In the genomic region with DNA sequence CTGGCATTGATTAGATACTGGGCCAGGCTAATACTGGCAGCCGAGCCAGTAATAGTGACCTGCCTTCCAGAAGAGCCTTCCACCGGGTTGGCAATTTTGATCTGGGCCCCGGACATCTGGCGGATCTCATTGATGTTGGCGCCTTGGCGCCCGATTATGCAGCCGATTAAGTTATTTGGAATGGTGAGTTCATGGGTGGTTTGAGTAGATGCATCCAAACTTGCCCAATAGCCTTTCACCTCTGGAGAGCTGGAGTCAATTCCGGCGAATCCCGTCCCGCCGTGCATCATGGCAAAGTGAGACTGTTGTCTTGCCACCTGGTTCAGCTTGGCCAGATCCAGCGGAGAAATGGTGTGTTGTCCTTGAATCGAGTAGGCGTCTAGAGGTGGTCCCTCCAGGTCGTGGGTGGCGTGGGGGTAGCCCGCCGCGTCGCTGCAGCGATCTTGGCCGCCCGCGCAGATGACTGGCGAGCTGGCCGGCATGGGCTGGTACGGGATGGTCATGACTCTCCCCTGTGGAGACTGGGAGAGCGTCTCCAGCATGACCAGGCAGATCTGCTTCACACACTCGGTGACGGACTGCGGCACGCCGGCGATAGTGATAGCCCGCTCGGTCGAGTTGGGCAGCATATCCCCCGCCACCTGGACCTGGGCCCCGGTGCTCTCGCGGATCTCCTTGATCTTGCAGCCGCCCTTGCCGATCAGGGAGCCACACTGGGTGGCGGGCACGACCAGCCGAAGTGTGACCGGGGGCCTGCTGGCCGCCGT, we compare ENCODE assay signal across 8 mouse cellular contexts. TPM values are rescaled to one million over a fixed set of nuclear protein-coding genes. Genes with fewer than 3 reads are reported as not detected.
DNase-seq lines count a peak whose midpoint lies in the region; ATAC-seq and TF ChIP-seq lines count a peak whose summit lies in the region.

No protein-coding gene starts in this region.

- peak; percentile 94 for DNase-seq in heart, adult 11 months
- DNase-seq in heart, postnatal 25 days (ENCODE audit: low spot score): no peak
- peak; percentile 65 for DNase-seq in embryonic facial prominence, embryonic 10.5 days (ENCODE audit: low spot score)
- DNase-seq in liver, embryonic 13.5 days: peak; percentile 70

- H3K4me3 ChIP-seq in embryonic facial prominence, embryonic 10.5 days: peak overlapping the region; percentile 98
- peak overlapping the region; percentile 87 for H3K4me3 ChIP-seq in kidney, embryonic 15.5 days (replicated peaks)
- H3K4me3 ChIP-seq in liver, embryonic 13.5 days (replicated peaks): peak overlapping the region; percentile 95
- H3K4me3 ChIP-seq in myocyte: peak overlapping the region; percentile 100
- peak overlapping the region; percentile 99 for H3K4me3 ChIP-seq in stomach, embryonic 16.5 days (replicated peaks; ENCODE audit: low read length)

- under 1% methylated on average over 51 of the region's 51 CpGs for WGBS in embryonic facial prominence, embryonic 10.5 days
- WGBS in kidney, embryonic 15.5 days: under 1% methylated on average over 51 of the region's 51 CpGs
- WGBS in liver, embryonic 13.5 days (ENCODE audit: insufficient replicate concordance): under 1% methylated on average over 51 of the region's 51 CpGs
- under 1% methylated on average over 51 of the region's 51 CpGs for WGBS in stomach, embryonic 16.5 days

- peaks cover 47% of the 10 kb centered on the region for H3K79me2 ChIP-seq in myocyte (ENCODE audit: control insufficient read depth, insufficient read depth)

- H3K27ac ChIP-seq in embryonic facial prominence, embryonic 10.5 days (replicated peaks): peak overlapping the region; percentile 100
- H3K27ac ChIP-seq in kidney, embryonic 15.5 days: peak overlapping the region; percentile 99
- peak overlapping the region; percentile 98 for H3K27ac ChIP-seq in liver, embryonic 13.5 days
- peak overlapping the region; percentile 100 for H3K27ac ChIP-seq in stomach, embryonic 16.5 days (ENCODE audit: low read length)

- peak overlapping the region; percentile 93 for H3ac ChIP-seq in myocyte (ENCODE audit: control insufficient read depth, insufficient read length)

- peaks cover 47% of the 10 kb centered on the region for H3K36me3 ChIP-seq in embryonic facial prominence, embryonic 10.5 days (replicated peaks)
- peaks cover 26% of the 10 kb centered on the region for H3K36me3 ChIP-seq in kidney, embryonic 15.5 days
- H3K36me3 ChIP-seq in liver, embryonic 13.5 days: peaks cover 34% of the 10 kb centered on the region
- H3K36me3 ChIP-seq in myocyte (ENCODE audit: control insufficient read depth, insufficient read depth): peaks cover 18% of the 10 kb centered on the region
- no peaks in the 10 kb centered on the region for H3K36me3 ChIP-seq in stomach, embryonic 16.5 days (ENCODE audit: control insufficient read depth, insufficient read depth, low read length)

- peak overlapping the region; percentile 67 for H3K4me2 ChIP-seq in kidney, embryonic 15.5 days
- H3K4me2 ChIP-seq in liver, embryonic 13.5 days: peak overlapping the region; percentile 84
- peak overlapping the region; percentile 100 for H3K4me2 ChIP-seq in myocyte (ENCODE audit: low read depth)
- H3K4me2 ChIP-seq in stomach, embryonic 16.5 days (ENCODE audit: low read depth, low read length): peak overlapping the region; percentile 53

- intact Hi-C loops in heart, postnatal 25 days (cut with DNase I): no loop called here

- TF ChIP-seq POLR2A in myocyte (IDR thresholded peaks at IDR 0.05; ENCODE audit: insufficient read length, low read depth): no peak

- H3K27me3 ChIP-seq in embryonic facial prominence, embryonic 10.5 days (replicated peaks; ENCODE audit: low read depth, poor library complexity, severe bottlenecking): no peaks in the 10 kb centered on the region
- H3K27me3 ChIP-seq in kidney, embryonic 15.5 days: no peaks in the 10 kb centered on the region
- H3K27me3 ChIP-seq in liver, embryonic 13.5 days: no peaks in the 10 kb centered on the region
- H3K27me3 ChIP-seq in myocyte (ENCODE audit: control insufficient read depth, insufficient read depth, insufficient read length): no peaks in the 10 kb centered on the region
- no peaks in the 10 kb centered on the region for H3K27me3 ChIP-seq in stomach, embryonic 16.5 days (ENCODE audit: control insufficient read depth, insufficient read depth, low read length)

- peak overlapping the region; percentile 96 for H3K9ac ChIP-seq in kidney, embryonic 15.5 days
- H3K9ac ChIP-seq in liver, embryonic 13.5 days: peak overlapping the region; percentile 94
- peak overlapping the region; percentile 99 for H3K9ac ChIP-seq in stomach, embryonic 16.5 days (ENCODE audit: low read length)

- H3K4me1 ChIP-seq in embryonic facial prominence, embryonic 10.5 days: peaks cover 26% of the 10 kb centered on the region
- H3K4me1 ChIP-seq in kidney, embryonic 15.5 days: peaks cover 25% of the 10 kb centered on the region
- peaks cover 39% of the 10 kb centered on the region for H3K4me1 ChIP-seq in liver, embryonic 13.5 days (replicated peaks)
- H3K4me1 ChIP-seq in stomach, embryonic 16.5 days (ENCODE audit: control insufficient read depth, insufficient read depth, low read length): peaks cover 15% of the 10 kb centered on the region

- ATAC-seq in granulocyte monocyte progenitor cell, adult 5-6 weeks (replicated peaks; ENCODE audit: poor library complexity, severe bottlenecking): peak; percentile 12
- ATAC-seq in kidney, embryonic 15.5 days (replicated peaks; ENCODE audit: low FRiP score): peak; percentile 16; the same call in 1 of the 2 replicates
- ATAC-seq in liver, embryonic 13.5 days (ENCODE audit: low read depth): peak; percentile 79
- ATAC-seq in stomach, embryonic 16.5 days (ENCODE audit: insufficient read depth, low FRiP score): no peak

- no peaks in the 10 kb centered on the region for H3K9me3 ChIP-seq in embryonic facial prominence, embryonic 10.5 days
- no peaks in the 10 kb centered on the region for H3K9me3 ChIP-seq in kidney, embryonic 15.5 days (replicated peaks)
- H3K9me3 ChIP-seq in liver, embryonic 13.5 days (replicated peaks): no peaks in the 10 kb centered on the region
- H3K9me3 ChIP-seq in stomach, embryonic 16.5 days (replicated peaks; ENCODE audit: control insufficient read depth, low read length): no peaks in the 10 kb centered on the region

TF ChIP-seq in myocyte, 11 proteins besides CTCF, POLR2A, EP300 and RAD21:
- no peak for TF ChIP-seq CEBPB (IDR thresholded peaks at IDR 0.05; ENCODE audit: insufficient read depth, poor library complexity, severe bottlenecking)
- TF ChIP-seq MYOG (IDR thresholded peaks at IDR 0.05; ENCODE audit: control insufficient read depth in 1 of 3, insufficient read depth in 1 of 3, insufficient read length in 2 of 3, low read depth in 2 of 3): no peak
- peak; percentile 60 for TF ChIP-seq POLR2AphosphoS2 (IDR thresholded peaks at IDR 0.05; ENCODE audit: insufficient read length, low read depth)
- no peak for TF ChIP-seq REST (IDR thresholded peaks at IDR 0.05; ENCODE audit: insufficient read depth, insufficient read length)
- peak in 1 of 3 experiments; percentile 17 for TF ChIP-seq MYOD1 (IDR thresholded peaks at IDR 0.05; ENCODE audit: control insufficient read depth in 1 of 3, insufficient read length in 2 of 3, low read depth in 2 of 3)
- TF ChIP-seq USF1 (IDR thresholded peaks at IDR 0.05; ENCODE audit: low read depth): no peak
- no peak for TF ChIP-seq TCF12 (IDR thresholded peaks at IDR 0.05; ENCODE audit: insufficient read depth, poor library complexity, severe bottlenecking)
- no peak for TF ChIP-seq TCF3 (IDR thresholded peaks at IDR 0.05; ENCODE audit: insufficient read length, low read depth)
- no peak for TF ChIP-seq E2F4 (IDR thresholded peaks at IDR 0.05; ENCODE audit: insufficient read depth)
TF ChIP-seq in myocyte: peak in this region for 2.

RNA-seq across cellular contexts. Expression of gene Pcbp1, which starts 1.1 kb away (rescaled TPM):
- 100 to 1,000 TPM; 153 to 166 TPM for total RNA-seq in heart, postnatal 25 days (2021)
- 560 and 592 TPM in 2 replicates for polyA plus RNA-seq in embryonic facial prominence, embryonic 10.5 days (2016; fragmentation: Nextera tagmentation; extraction: Ambion mirVana)
- 258 and 285 TPM in 2 replicates for total RNA-seq in granulocyte monocyte progenitor cell, adult 5-6 weeks (2014; fragmentation: Nextera tagmentation)
- 130 and 152 TPM in 2 replicates for total RNA-seq in granulocyte monocyte progenitor cell, adult 5-6 weeks (2017)
- polyA plus RNA-seq in kidney, embryonic 15.5 days (2015; fragmentation: Nextera tagmentation; extraction: Ambion mirVana): 488 and 506 TPM in 2 replicates
- polyA plus RNA-seq in liver, embryonic 13.5 days (2015; fragmentation: Nextera tagmentation; extraction: Ambion mirVana): 327 and 339 TPM in 2 replicates
- 306 TPM for polyA plus RNA-seq in myocyte (2012; fragmentation: generic; extraction: Trizol)
- 177 and 197 TPM in 2 replicates for polyA plus RNA-seq in stomach, embryonic 16.5 days (2015; fragmentation: Nextera tagmentation; extraction: Ambion mirVana)
